Mouse (Mus musculus): ENCODE measurements at regions not wholly inside any gene's neighbourhood (a gene's known extent, or its start where the extent isn't known, plus 50 kb on each side); places are given as distances from the start of the nearest gene placed in this dataset.

DNA sequence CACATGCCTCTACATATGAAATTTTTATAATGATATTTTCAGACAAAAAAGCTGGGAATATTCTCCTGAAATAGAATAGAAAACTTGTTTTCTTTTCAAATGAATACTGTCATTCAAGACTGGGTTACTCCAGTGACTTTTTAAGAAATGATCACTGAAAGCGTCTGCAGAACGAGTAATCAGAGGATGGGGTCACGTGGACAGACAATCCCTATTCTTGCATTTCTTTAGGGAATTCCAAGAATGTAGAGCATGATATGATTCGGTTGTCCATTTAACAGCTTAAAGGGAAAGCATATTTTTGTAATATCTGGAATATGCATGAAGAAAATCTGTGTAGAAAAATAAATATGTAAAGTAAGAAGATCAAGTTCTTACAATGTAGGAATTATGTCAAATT is 65.6 kb downstream of the 4933402N22Rik start:
- in situ Hi-C loops (cut with MboI, MseI), result no loop called here

GRCm38 (mm10) chr5:11989140-11989539 is 71.3 kb downstream of the 4933402N22Rik start:
- in situ Hi-C loops (cut with MboI, MseI), result no loop called here

- in situ Hi-C loops (cut with MboI, MseI), result no loop called here
Measured at GRCm38 (mm10) chr5:12000777-12001176, 82.9 kb downstream of the 4933402N22Rik start.

DNA sequence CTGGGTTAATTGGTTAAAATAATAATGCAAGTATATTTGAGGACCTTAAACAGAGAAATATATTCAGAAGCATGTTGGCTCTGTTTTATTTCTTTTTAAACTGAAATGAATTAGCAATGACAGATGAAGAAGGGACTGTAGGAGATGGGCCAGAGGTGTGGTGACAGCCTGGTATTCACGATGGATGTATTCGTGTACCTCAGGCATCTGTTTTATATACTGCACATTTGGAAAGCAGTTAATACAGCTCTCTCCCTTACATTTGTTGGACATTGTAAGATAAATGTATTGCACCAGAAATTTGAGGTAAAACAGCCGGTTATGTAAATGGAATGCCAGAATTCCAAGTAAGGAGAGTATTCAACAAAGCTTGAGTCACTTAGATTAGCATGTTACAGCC is 88.6 kb downstream of the 4933402N22Rik start:
- in situ Hi-C loops (cut with MboI, MseI), result no loop called here

- in situ Hi-C loops (cut with MboI, MseI), result no loop called here
Measured at GRCm38 (mm10) chr5:12016332-12016731, 98.5 kb downstream of the 4933402N22Rik start.

- in situ Hi-C loops (cut with MboI, MseI), result no loop called here
Measured at GRCm38 (mm10) chr5:12020489-12020888, 102.6 kb downstream of the 4933402N22Rik start.

GRCm38 (mm10) chr5:12024705-12025383 is 107.0 kb downstream of the 4933402N22Rik start:
- in situ Hi-C loops (cut with MboI, MseI), result loop anchor here (25.0 kb wide), 1 partner anchor 1612 kb away; no protein-coding TSS in a partner anchor

- in situ Hi-C loops (cut with MboI, MseI), result loop anchor here (25.0 kb wide), 1 partner anchor 1607 kb away; no protein-coding TSS in a partner anchor
Measured at GRCm38 (mm10) chr5:12030002-12030401, 112.2 kb downstream of the 4933402N22Rik start.

GRCm38 (mm10) chr5:12049806-12050205 is 132.0 kb downstream of the 4933402N22Rik start:
- in situ Hi-C loops (cut with MboI, MseI), result loop anchor here (25.0 kb wide), 1 partner anchor 1587 kb away; no protein-coding TSS in a partner anchor

DNA sequence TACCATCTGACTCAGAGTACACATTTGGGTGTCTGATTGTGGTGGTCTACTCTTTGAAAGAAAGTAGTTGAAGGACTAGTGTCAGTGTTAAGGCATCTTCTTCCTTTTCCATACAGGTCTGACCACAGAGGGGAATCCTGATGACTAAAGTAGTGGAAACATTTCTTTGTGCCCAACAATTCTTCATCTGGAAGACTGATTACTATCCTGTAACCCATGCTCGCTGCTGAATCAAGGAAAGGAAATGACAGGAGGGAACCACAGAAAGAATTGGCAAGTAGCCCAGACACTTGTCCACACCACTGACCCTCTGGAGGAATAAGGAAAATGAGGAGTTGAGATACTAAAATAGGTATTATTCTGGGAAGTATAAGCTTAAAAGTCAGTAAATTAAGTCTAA is 162.3 kb downstream of the 4933402N22Rik start:
- in situ Hi-C loops (cut with MboI, MseI), result no loop called here

- in situ Hi-C loops (cut with MboI, MseI), result no loop called here
Measured at GRCm38 (mm10) chr5:12093680-12094079, 175.8 kb downstream of the 4933402N22Rik start.

GRCm38 (mm10) chr5:12116587-12117354 is 198.9 kb downstream of the 4933402N22Rik start:
- in situ Hi-C loops (cut with MboI, MseI), result no loop called here

DNA sequence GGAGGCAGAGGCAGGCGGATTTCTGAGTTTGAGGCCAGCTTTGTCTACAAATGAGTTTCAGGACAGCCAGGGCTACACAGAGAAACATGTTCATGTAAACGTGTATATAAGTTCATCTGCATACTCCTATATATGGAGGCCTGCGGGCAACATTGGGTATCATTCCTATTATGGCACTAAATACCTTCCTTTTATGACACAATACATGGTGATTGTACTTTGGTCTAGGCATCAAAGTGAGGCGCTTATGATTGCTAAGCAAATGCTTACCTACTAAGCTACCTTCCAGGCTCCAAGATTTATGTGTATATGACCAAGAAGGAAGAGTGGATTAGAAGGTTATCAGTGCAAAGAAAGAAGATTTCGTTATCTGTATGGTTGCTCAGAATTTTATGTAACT is 207.1 kb downstream of the 4933402N22Rik start:
- in situ Hi-C loops (cut with MboI, MseI), result no loop called here

DNA sequence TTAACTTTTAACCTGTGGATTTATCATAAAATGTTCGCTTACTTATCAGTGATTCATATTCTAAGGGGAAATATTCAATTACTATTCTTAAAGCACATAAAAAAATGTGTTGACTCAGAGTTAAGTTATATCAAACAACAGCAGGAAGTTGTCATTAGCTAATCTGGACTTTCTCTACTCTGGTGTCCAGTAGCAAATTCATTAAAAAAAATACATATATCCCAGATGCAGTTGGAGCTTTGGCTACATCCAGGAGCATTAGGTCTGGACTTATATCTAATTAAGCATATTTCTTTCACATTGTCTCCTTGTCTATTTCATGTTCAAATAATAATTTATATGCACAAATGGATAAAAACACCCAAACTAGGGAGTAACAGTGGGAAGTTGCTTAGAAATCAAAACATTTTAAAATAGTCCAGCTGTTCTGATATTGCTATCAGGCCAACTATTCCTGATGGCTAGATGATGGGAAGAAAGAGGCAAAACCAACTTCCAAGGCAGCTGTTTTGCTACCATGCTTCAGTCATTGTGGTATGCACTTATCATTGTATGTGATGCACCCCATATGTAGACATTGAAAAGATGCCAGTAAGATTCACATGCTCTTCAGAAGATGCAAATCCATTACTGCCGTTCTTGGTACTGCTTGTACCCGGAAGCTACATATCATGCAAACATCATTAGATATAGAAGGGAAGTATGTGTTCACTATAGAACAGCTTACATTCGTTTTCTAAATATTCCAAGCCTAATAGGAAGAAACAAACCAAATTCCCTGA is 209.8 kb downstream of the 4933402N22Rik start:
- in situ Hi-C loops (cut with MboI, MseI), result no loop called here

DNA sequence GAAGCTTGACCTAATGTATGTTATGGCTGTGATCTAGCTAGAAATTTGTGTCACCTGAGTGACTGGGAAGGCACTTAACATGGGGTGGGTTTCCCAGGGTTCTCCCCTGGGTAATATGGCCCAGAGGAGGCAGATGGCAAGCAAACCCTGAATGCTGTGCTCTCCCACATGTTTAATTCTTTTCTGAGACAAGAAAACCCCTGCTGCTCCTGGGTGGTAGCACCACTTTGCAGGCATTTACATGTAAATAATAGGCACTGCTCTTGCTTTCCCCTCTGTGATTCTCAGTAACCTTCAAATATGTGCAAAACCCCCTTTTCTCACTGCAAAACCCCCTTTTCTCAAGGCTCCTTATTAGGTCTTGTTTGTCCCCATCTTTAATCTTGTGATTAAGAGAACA is 221.1 kb downstream of the 4933402N22Rik start:
- in situ Hi-C loops (cut with MboI, MseI), result no loop called here

DNA sequence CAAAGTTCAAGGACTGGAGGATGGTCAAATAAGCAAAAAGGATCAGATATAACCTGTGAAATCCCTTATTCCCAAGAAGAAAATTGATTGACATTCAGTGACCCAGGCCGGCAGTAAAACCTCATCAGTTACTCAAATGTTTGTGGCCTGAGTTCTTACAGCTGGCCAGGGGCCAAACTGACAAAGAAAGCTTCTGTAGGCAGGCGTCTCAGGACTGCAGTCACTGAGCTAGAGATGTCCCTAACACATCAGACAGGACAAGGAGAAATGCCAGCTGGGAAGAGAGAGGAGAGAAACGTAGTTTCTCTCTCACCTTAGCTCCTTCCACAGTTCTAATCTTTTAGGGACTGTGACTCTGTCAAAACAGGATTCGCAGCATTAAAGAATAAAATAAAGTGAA is 229.9 kb upstream of the Sema3d start:
- in situ Hi-C loops (cut with MboI, MseI), result no loop called here

- in situ Hi-C loops (cut with MboI, MseI), result no loop called here
Measured at GRCm38 (mm10) chr5:12154551-12155091, 228.6 kb upstream of the Sema3d start.

GRCm38 (mm10) chr5:12191681-12192080 is 191.5 kb upstream of the Sema3d start:
- in situ Hi-C loops (cut with MboI, MseI), result no loop called here

- in situ Hi-C loops (cut with MboI, MseI), result no loop called here
Measured at GRCm38 (mm10) chr5:12207452-12207851, 175.7 kb upstream of the Sema3d start.

- in situ Hi-C loops (cut with MboI, MseI), result no loop called here
Measured at GRCm38 (mm10) chr5:12209631-12210030, 173.6 kb upstream of the Sema3d start.

DNA sequence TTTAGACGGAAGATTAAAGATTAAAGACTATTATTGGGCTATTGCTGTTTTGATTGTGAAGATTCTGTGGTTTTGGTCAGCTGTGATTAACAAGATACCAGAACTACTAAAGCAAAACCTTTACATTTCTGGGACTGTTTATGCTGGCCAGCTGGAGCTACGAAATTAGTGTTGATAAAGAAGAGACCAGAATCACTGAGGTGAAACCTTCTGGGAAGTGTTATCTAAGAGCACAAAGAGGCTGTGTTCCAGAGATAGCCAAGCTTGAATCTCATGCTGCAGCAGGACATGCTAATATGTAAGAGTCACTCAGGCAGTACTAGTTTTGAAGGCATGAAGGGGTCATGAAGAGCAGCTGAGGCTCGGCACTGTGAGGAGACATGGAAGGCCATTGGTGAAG is 169.7 kb upstream of the Sema3d start:
- in situ Hi-C loops (cut with MboI, MseI), result no loop called here

Measured in T-helper 2 cell (primary cell).